Mouse (Mus musculus) left cerebral cortex, postnatal 10 days (tissue): ENCODE results near the gene Mthfsd. TPM values are rescaled to one million over a fixed set of nuclear protein-coding genes. Genes with fewer than 3 reads are reported as not detected.

Experiments used
- DNase-seq, 2 experiments: peaks; one replicate each; pipeline ENCODE4 v3.0.0; 2021 to 2022; ENCODE audit warnings: low spot score in 2 of 2, mixed read lengths in 1 of 2; ENCODE audit errors: extremely low spot score in 1 of 2
- intact Hi-C: fragments of 180-260 bp; cut with DNase I; formaldehyde crosslinking; loops from one replicate; pipeline ENCODE4 v1.15.1; 2025
- total RNA-seq, 2 experiments: library from RNA; stranded (reverse); gene quantifications; 2 replicates each; pipeline ENCODE4 v1.2.3; 2021

The Mthfsd gene
- total RNA-seq, 2 experiments from 2014 or later: 26.5 to 30.1 TPM

GRCm38 (mm10) chr8:121082218-121083092 lies 25.7 kb downstream of the Mthfsd start:
- DNase-seq: no peak
- intact Hi-C loops: loop anchor here (5.0 kb wide), 1 partner anchor 35 kb away; the partner anchor contains the start of gene Foxc2

GRCm38 (mm10) chr8:121081398-121081797 lies 26.8 kb downstream of the Mthfsd start:
- intact Hi-C loops: loop anchor here (5.0 kb wide), 1 partner anchor 36 kb away; the partner anchor contains the start of gene Foxc2
- DNase-seq: no peak

GRCm38 (mm10) chr8:121080361-121081090 lies 27.7 kb downstream of the Mthfsd start:
- intact Hi-C loops: loop anchor here (5.0 kb wide), 1 partner anchor 37 kb away; the partner anchor contains the start of gene Foxc2
- no peak for DNase-seq

GRCm38 (mm10) chr8:121079944-121080343 lies 28.2 kb downstream of the Mthfsd start:
- no peak for DNase-seq
- intact Hi-C loops: loop anchor here (5.0 kb wide), 2 partner anchors 37 to 193 kb away; partner anchors contain the start of gene Foxc2

GRCm38 (mm10) chr8:121079201-121079600 lies 29.0 kb downstream of the Mthfsd start:
- intact Hi-C loops: loop anchor here (5.0 kb wide), 1 partner anchor 192 kb away; no protein-coding TSS in a partner anchor
- no peak for DNase-seq

GRCm38 (mm10) chr8:121078721-121079120 lies 29.5 kb downstream of the Mthfsd start:
- DNase-seq: no peak
- intact Hi-C loops: loop anchor here (5.0 kb wide), 1 partner anchor 191 kb away; no protein-coding TSS in a partner anchor

- intact Hi-C loops: loop anchor here (5.0 kb wide), 1 partner anchor 189 kb away; no protein-coding TSS in a partner anchor
- DNase-seq: no peak
Observed at GRCm38 (mm10) chr8:121076555-121076954, 31.6 kb downstream of the Mthfsd start.

GRCm38 (mm10) chr8:121075936-121076335 lies 32.3 kb downstream of the Mthfsd start:
- intact Hi-C loops: loop anchor here (5.0 kb wide), 1 partner anchor 189 kb away; no protein-coding TSS in a partner anchor
- no peak for DNase-seq

- intact Hi-C loops: loop anchor here (5.0 kb wide), 2 partner anchors 177 to 187 kb away; no protein-coding TSS in a partner anchor
- no peak for DNase-seq
Observed at GRCm38 (mm10) chr8:121074848-121075145, 33.4 kb downstream of the Mthfsd start.

- intact Hi-C loops: loop anchor here (5.0 kb wide), 1 partner anchor 177 kb away; no protein-coding TSS in a partner anchor
- no peak for DNase-seq
Observed at GRCm38 (mm10) chr8:121074108-121074847, 33.9 kb downstream of the Mthfsd start.

- intact Hi-C loops: loop anchor here (5.0 kb wide), 1 partner anchor 176 kb away; no protein-coding TSS in a partner anchor
- DNase-seq: no peak
Observed at GRCm38 (mm10) chr8:121073174-121074107, 34.8 kb downstream of the Mthfsd start.

- intact Hi-C loops: loop anchor here (5.0 kb wide), 1 partner anchor 175 kb away; no protein-coding TSS in a partner anchor
- no peak for DNase-seq
Observed at GRCm38 (mm10) chr8:121072406-121073130, 35.6 kb downstream of the Mthfsd start.

- no peak for DNase-seq
- intact Hi-C loops: loop anchor here (5.0 kb wide), 1 partner anchor 174 kb away; no protein-coding TSS in a partner anchor
Observed at GRCm38 (mm10) chr8:121071454-121071853, 36.7 kb downstream of the Mthfsd start.

- no peak for DNase-seq
- intact Hi-C loops: no loop called here
Observed at GRCm38 (mm10) chr8:121063649-121064048, 44.5 kb downstream of the Mthfsd start.

- intact Hi-C loops: no loop called here
- no peak for DNase-seq
Observed at GRCm38 (mm10) chr8:121062521-121062920, 45.7 kb downstream of the Mthfsd start.

- peak in 1 of 2 experiments; percentile 77 for DNase-seq
- intact Hi-C loops: no loop called here
Observed at GRCm38 (mm10) chr8:121059098-121059497, 49.1 kb downstream of the Mthfsd start.

GRCm38 (mm10) chr8:121058081-121058480 lies 50.1 kb downstream of the Mthfsd start:
- intact Hi-C loops: no loop called here
- no peak for DNase-seq
